ENCODE assay signal across 20 mouse cellular contexts in the genomic region with DNA sequence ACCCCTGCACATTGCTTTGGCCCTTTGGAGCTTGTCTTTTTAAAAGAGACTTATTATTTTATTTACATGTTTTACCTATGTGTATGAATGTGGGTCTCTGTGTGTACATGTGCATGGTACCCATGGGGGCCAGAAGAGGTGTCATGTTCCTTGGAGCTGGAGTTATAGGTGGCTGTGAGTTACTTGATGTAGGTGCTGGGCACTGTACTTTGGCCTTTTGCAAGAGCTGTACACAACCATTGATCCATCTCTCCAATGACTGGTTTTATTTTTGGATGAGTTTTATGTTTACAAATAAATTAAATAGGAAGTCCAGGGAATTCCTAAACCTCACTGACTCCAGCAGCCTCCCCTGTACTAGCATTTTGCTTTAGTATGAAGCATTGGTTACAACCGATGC. TPM values are rescaled to one million over a fixed set of nuclear protein-coding genes. Genes with fewer than 3 reads are reported as not detected.
"Had no signal": no experiment of that assay in that cellular context is flagged by ENCODE, and none has a peak within 500 bp of the region (broad histone marks: within the 10 kb centered on the region; RNA-seq: fewer than 3 reads in every experiment).

No protein-coding gene starts in this region.

- H3K27ac ChIP-seq: neural tube, embryonic 13.5 days; neural tube, embryonic 15.5 days; stomach, embryonic 15.5 days; stomach, postnatal 0 days had no signal

- H3K36me3 ChIP-seq: neural tube, embryonic 13.5 days; neural tube, embryonic 15.5 days; stomach, embryonic 15.5 days had no signal

- H3K27me3 ChIP-seq: neural tube, embryonic 13.5 days; neural tube, embryonic 15.5 days; stomach, embryonic 15.5 days had no signal

- H3K4me1 ChIP-seq: neural tube, embryonic 13.5 days; neural tube, embryonic 15.5 days; stomach, embryonic 15.5 days had no signal

- H3K4me2 ChIP-seq: neural tube, embryonic 13.5 days; neural tube, embryonic 15.5 days; stomach, embryonic 15.5 days had no signal

- DNase-seq: retina, postnatal 1 day; right cerebral cortex, adult 18-20 months; right cerebral cortex, postnatal 14 days; right cerebral cortex, postnatal 25 days; right cerebral cortex, postnatal 4 days; spleen, adult 18-20 months; thymus, adult 18-20 months; thymus, adult 2 months; thymus, postnatal 14 days; thymus, postnatal 25 days; thymus, postnatal 36 days; thymus, postnatal 4 days had no signal

- H3K4me3 ChIP-seq: neural tube, embryonic 13.5 days; neural tube, embryonic 15.5 days; stomach, embryonic 15.5 days had no signal

- H3K9me3 ChIP-seq: neural tube, embryonic 15.5 days; stomach, embryonic 15.5 days had no signal

- H3K9ac ChIP-seq: neural tube, embryonic 13.5 days; neural tube, embryonic 15.5 days; stomach, embryonic 15.5 days had no signal

RNA-seq across cellular contexts. Expression of gene Muc5ac, which starts 5.5 kb away (rescaled TPM):
- total RNA-seq: neutrophil, adult 5-6 weeks had no signal
- polyA plus RNA-seq: neural tube, embryonic 13.5 days; neural tube, embryonic 14.5 days; neural tube, embryonic 15.5 days; urinary bladder, adult 2 months had no signal

RNA-seq across cellular contexts. Expression of gene Muc5b, which starts 44.6 kb away (rescaled TPM):
- total RNA-seq: neutrophil, adult 5-6 weeks had no signal
- polyA plus RNA-seq: small intestine, adult 2 months; urinary bladder, adult 2 months had no signal
